Mouse (Mus musculus) heart, embryonic 11.5 days (tissue): ENCODE results near the gene Duxbl2. TPM values are rescaled to one million over a fixed set of nuclear protein-coding genes. Genes with fewer than 3 reads are reported as not detected.
"Not testable (repeated sequence)": the region's sequence is repeated elsewhere in the genome, so short reads cannot be mapped to it uniquely, and the experiment has no call there.

Experiments
- ATAC-seq: fragments of 200-750 bp; cut with Nextera tagmentation; replicated peaks from 2 replicates; pipeline ENCODE4 v1.8.0; 2017; ENCODE audit warnings: moderate library complexity; ENCODE audit not compliant: insufficient number of reproducible peaks, low FRiP score, low TSS enrichment
- H3K27ac ChIP-seq: fragments of 300-500 bp; sonication (generic); 2 replicates; pipeline ENCODE4 v1.5.1; 2014; ENCODE audit warnings: mild to moderate bottlenecking, low read depth, low read length
- H3K27me3 ChIP-seq: fragments of 300-500 bp; sonication (generic); 2 replicates; pipeline ENCODE4 v1.6.1; 2014; ENCODE audit warnings: mild to moderate bottlenecking, low read length, mixed read lengths; ENCODE audit not compliant: control insufficient read depth, insufficient read depth
- H3K36me3 ChIP-seq: fragments of 300-500 bp; sonication (generic); 2 replicates; pipeline ENCODE4 v1.6.1; 2014; ENCODE audit warnings: mild to moderate bottlenecking, low read length, moderate library complexity, mixed read lengths; ENCODE audit not compliant: control insufficient read depth, insufficient read depth
- H3K4me1 ChIP-seq: fragments of 300-500 bp; sonication (generic); 2 replicates; pipeline ENCODE4 v1.6.1; 2014; ENCODE audit warnings: low read length; ENCODE audit not compliant: control insufficient read depth, insufficient read depth
- H3K4me2 ChIP-seq: fragments of 300-500 bp; sonication (generic); 2 replicates; pipeline ENCODE4 v1.6.1; 2014; ENCODE audit warnings: mild to moderate bottlenecking, moderate library complexity
- H3K4me3 ChIP-seq: fragments of 300-500 bp; sonication (generic); 2 replicates; pipeline ENCODE4 v1.5.1; 2014; ENCODE audit warnings: low read depth, low read length
- H3K9ac ChIP-seq: fragments of 300-500 bp; sonication (generic); 2 replicates; pipeline ENCODE4 v1.6.1; 2014; ENCODE audit warnings: mild to moderate bottlenecking, low read depth, low read length, moderate library complexity
- H3K9me3 ChIP-seq: fragments of 300-500 bp; sonication (generic); replicated peaks from 2 replicates; pipeline ENCODE4 v1.6.1; 2016; ENCODE audit warnings: low read length; ENCODE audit not compliant: control insufficient read depth
- WGBS: fragments of 180-500 bp; shearing (Covaris S2); extraction: QIAGEN DNeasy Blood & Tissue Kit; methylation state at CpG from one replicate; pipeline ENCODE4 v1.1.7; 2014; ENCODE audit not compliant: insufficient replicate concordance; 5-methylcytosine and 5-hydroxymethylcytosine counted together
- polyA plus RNA-seq: library from polyadenylated mRNA; unstranded; fragments of >200 nt; fragmentation: Nextera tagmentation; extraction: Ambion mirVana; gene quantifications from 2 replicates; pipeline ENCODE4 v1.2.1, GENCODE M21; 2014

The Duxbl2 gene
- polyA plus RNA-seq, 1 experiment from 2014 or later, result 1.1 TPM

DNA sequence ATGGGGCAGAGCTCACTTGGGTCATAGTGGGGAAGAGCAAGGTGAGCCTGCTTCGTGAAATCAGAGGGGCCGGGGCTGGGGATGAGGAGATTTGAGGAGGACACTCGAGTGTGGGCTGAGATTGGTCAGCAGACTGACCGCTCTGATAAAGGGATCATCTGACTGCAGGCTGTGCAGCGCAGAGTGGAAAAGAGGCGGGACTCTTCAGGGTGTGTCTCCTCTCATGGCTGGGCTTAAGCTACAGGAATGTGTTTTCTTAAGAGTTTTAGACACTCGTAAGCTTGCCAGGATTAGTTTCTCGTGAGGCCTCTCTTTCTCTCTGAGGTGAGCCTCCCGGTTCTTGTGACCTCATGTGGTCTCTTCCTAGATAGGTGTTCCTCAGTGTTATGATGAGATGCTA, 43.0 kb downstream of the Duxbl2 start:
- H3K27me3 ChIP-seq, H3K4me3 ChIP-seq, H3K9me3 ChIP-seq, ATAC-seq, H3K36me3 ChIP-seq, H3K27ac ChIP-seq, H3K4me1 ChIP-seq, H3K4me2 ChIP-seq, H3K9ac ChIP-seq: not testable (repeated sequence)
- no CpG with 5 or more reads among the region's 9 CpGs for WGBS

DNA sequence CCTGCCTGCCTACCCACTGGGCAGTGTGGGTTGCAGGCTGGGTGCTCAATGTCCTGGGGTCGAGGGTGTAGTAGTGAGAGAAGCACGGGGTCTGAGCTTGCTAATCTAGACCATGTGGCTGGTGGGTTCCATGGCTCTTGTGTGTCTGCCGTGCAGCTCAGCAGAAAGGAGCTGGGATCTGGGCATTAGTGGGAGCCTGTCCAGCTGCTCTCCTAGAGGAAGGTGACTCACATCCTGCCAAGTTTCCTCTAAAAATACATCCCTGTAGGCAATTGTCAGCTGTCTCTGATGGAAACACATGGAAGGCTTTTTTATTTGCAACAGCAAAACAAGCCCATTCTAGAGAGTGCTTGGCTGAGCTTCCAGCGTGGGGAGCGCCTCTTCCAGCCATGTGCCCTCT, 44.3 kb downstream of the Duxbl2 start:
- not testable (repeated sequence) for H3K9ac ChIP-seq, H3K9me3 ChIP-seq, H3K27ac ChIP-seq, H3K4me2 ChIP-seq, H3K27me3 ChIP-seq, H3K4me3 ChIP-seq, ATAC-seq, H3K36me3 ChIP-seq, H3K4me1 ChIP-seq
- no CpG with 5 or more reads among the region's 5 CpGs for WGBS

DNA sequence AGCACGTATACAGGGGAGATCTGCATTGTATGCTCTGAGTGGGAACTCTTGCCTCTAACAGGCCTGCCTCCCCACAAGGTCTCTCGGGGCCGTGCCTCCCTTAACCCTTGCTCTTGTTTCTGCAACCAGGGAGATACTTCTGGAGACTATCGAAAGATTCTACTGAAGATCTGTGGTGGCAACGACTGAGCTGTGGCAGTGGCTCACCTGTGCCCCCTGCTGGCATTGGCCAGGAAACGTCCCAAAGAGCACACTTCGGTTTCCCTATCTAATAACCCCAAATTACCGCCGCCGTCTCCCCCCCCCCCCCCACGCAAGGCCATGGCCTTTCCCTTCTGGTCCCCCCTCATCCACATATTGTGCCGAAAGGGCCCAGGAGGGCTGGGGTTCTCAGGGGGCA, 47.1 kb downstream of the Duxbl2 start:
- not testable (repeated sequence) for H3K27me3 ChIP-seq, H3K4me1 ChIP-seq, H3K4me3 ChIP-seq, H3K4me2 ChIP-seq, H3K27ac ChIP-seq, H3K36me3 ChIP-seq, ATAC-seq, H3K9me3 ChIP-seq, H3K9ac ChIP-seq
- no CpG with 5 or more reads among the region's 12 CpGs for WGBS

DNA sequence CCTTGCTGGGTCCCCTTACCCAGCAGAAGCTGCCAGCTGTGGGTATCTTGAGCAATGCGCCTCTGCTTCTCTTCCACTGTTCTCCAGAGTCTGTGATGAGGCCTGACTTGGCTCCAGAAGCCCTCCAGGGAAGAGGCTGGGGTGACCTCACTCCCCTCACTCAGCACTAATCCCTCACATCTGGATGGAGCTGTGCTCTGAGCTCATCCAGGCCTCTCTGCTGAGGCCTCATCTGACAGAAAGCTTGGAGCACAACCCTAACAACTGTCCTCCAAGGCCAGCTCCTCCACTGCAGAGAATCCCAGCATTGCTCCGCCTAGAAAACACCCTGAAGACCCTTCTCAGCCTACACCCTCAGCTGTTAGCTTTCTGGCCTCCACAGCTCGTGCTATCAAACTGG, 55.8 kb downstream of the Duxbl2 start:
- not testable (repeated sequence) for H3K9ac ChIP-seq, H3K9me3 ChIP-seq, ATAC-seq, H3K27ac ChIP-seq, H3K36me3 ChIP-seq, H3K4me2 ChIP-seq, H3K4me1 ChIP-seq, H3K27me3 ChIP-seq, H3K4me3 ChIP-seq
- no CpG with 5 or more reads among the region's 3 CpGs for WGBS

DNA sequence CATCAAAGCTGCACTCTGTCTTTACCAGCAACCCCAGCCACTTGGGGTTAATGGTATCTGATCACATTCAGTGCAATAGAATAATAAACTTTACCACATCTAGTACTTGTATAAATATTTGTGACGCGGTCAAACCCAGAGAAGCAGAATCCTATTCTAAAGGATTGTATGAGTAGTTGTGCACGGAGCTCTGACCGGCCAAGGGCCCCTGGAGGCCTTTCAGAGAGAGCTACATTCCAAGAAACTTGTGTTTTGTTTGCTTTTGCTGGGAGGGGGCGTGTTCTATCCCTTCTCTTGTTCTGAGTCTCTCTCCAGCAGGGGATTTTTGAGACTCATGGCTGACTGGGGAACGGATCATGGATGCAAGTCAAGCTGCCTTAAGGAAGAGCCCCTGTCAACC, 56.9 kb downstream of the Duxbl2 start:
- H3K4me2 ChIP-seq, ATAC-seq, H3K27me3 ChIP-seq, H3K4me3 ChIP-seq, H3K9me3 ChIP-seq, H3K27ac ChIP-seq, H3K9ac ChIP-seq, H3K36me3 ChIP-seq, H3K4me1 ChIP-seq: not testable (repeated sequence)
- WGBS, result no CpG with 5 or more reads among the region's 6 CpGs

Other genes starting within 250 kb of the Duxbl2 start
- not detected in 2 replicates for gene Plac9a, start 215.2 kb upstream of the Duxbl2 start, polyA plus RNA-seq
- gene Tmem254a, start 190.7 kb upstream of the Duxbl2 start, polyA plus RNA-seq, result 1.4 and 3.7 TPM in 2 replicates
- not detected in 2 replicates for gene Cphx1, start 180.0 kb upstream of the Duxbl2 start, polyA plus RNA-seq
- 0.39 TPM in 1 of 2 replicates, not detected in the other for gene Duxbl1, start 139.8 kb upstream of the Duxbl2 start, polyA plus RNA-seq
- 0.15 and 1.0 TPM in 2 replicates for gene Gm9780, start 75.6 kb upstream of the Duxbl2 start, polyA plus RNA-seq
- 27.6 and 30.8 TPM in 2 replicates for gene Tmem254c, start 51.0 kb upstream of the Duxbl2 start, polyA plus RNA-seq
- gene Cphx2, start 36.8 kb upstream of the Duxbl2 start, polyA plus RNA-seq, result not detected in 2 replicates
- gene Cphx3, start 36.1 kb upstream of the Duxbl2 start, polyA plus RNA-seq, result not detected in 2 replicates
- 0.50 and 3.5 TPM in 2 replicates for gene Plac9b, start 64.1 kb downstream of the Duxbl2 start, polyA plus RNA-seq
- 22.1 and 25.1 TPM in 2 replicates for gene Tmem254b, start 88.7 kb downstream of the Duxbl2 start, polyA plus RNA-seq
- 0.57 and 1.1 TPM in 2 replicates for gene Duxbl3, start 139.6 kb downstream of the Duxbl2 start, polyA plus RNA-seq